8 mouse cellular contexts compared by ENCODE assay signal in genomic region chr8:110931176-110931939, GRCm38 (mm10). TPM values are rescaled to one million over a fixed set of nuclear protein-coding genes. Genes with fewer than 3 reads are reported as not detected.
DNase-seq lines count a peak whose midpoint lies in the region; ATAC-seq and TF ChIP-seq lines count a peak whose summit lies in the region.

No protein-coding gene starts in this region.

- peaks cover 50% of the 10 kb centered on the region for H3K4me1 ChIP-seq in heart, embryonic 12.5 days (replicated peaks)
- H3K4me1 ChIP-seq in limb, embryonic 15.5 days, result peaks cover 13% of the 10 kb centered on the region
- peaks cover 19% of the 10 kb centered on the region for H3K4me1 ChIP-seq in thymus, adult 2 months (replicated peaks; ENCODE audit: control insufficient read depth, insufficient read depth, low read length)

- H3K9me3 ChIP-seq in heart, embryonic 12.5 days (replicated peaks), result no peaks in the 10 kb centered on the region
- H3K9me3 ChIP-seq in limb, embryonic 15.5 days, result no peaks in the 10 kb centered on the region

- TF ChIP-seq CTCF in thymus, adult 2 months (IDR thresholded peaks at IDR 0.05; ENCODE audit: borderline replicate concordance, control insufficient read depth, extremely low read depth, insufficient read depth, low read length, poor library complexity), result no peak

- peak; percentile 83 for ATAC-seq in heart, embryonic 12.5 days (ENCODE audit: insufficient number of reproducible peaks, low FRiP score)
- ATAC-seq in limb, embryonic 15.5 days (ENCODE audit: insufficient number of reproducible peaks, low FRiP score, low TSS enrichment, low read depth), result 0 out of 2 replicates have a peak, but pooled peaks have one; percentile 26

- TF ChIP-seq POLR2A in thymus, adult 2 months (IDR thresholded peaks at IDR 0.05; ENCODE audit: control insufficient read depth, extremely low read depth, insufficient read depth, low read length, poor library complexity), result no peak

- 38% methylated on average over 12 of the region's 12 CpGs for WGBS in heart, embryonic 12.5 days
- WGBS in limb, embryonic 15.5 days, result 72% methylated on average over 12 of the region's 12 CpGs
- WGBS in thymus, adult 2 months, result 69% methylated on average over 12 of the region's 12 CpGs

- no peaks in the 10 kb centered on the region for H3K27me3 ChIP-seq in heart, embryonic 12.5 days (replicated peaks)
- no peaks in the 10 kb centered on the region for H3K27me3 ChIP-seq in limb, embryonic 15.5 days
- no peaks in the 10 kb centered on the region for H3K27me3 ChIP-seq in thymus, adult 2 months (ENCODE audit: control insufficient read depth, insufficient read depth, low read length)

- H3K27ac ChIP-seq in heart, embryonic 12.5 days (ENCODE audit: poor library complexity, severe bottlenecking), result peak overlapping the region; percentile 64
- no peak overlapping the region for H3K27ac ChIP-seq in limb, embryonic 15.5 days
- H3K27ac ChIP-seq in thymus, adult 2 months (ENCODE audit: control insufficient read depth, insufficient read depth, low read length), result no peak overlapping the region

- peak; percentile 29 for DNase-seq in right cerebral cortex, postnatal 14 days
- no peak for DNase-seq in right cerebral cortex, postnatal 4 days
- DNase-seq in cerebellum, postnatal 10 days, result peak; percentile 81
- peak; percentile 63 for DNase-seq in ovary, postnatal 14 days (ENCODE audit: low spot score)
- no peak for DNase-seq in layer of hippocampus, adult 8-10 months (ENCODE audit: low spot score in 2 of 2)
- no peak for DNase-seq in thymus, adult 2 months

- peak overlapping the region; percentile 26 for H3K4me2 ChIP-seq in heart, embryonic 12.5 days
- no peak overlapping the region for H3K4me2 ChIP-seq in limb, embryonic 15.5 days

- H3K36me3 ChIP-seq in heart, embryonic 12.5 days, result no peaks in the 10 kb centered on the region
- peaks cover 14% of the 10 kb centered on the region for H3K36me3 ChIP-seq in limb, embryonic 15.5 days
- H3K36me3 ChIP-seq in thymus, adult 2 months (ENCODE audit: control insufficient read depth, insufficient read depth, low read length), result no peaks in the 10 kb centered on the region

- H3K9ac ChIP-seq in heart, embryonic 12.5 days, result no peak overlapping the region
- H3K9ac ChIP-seq in limb, embryonic 15.5 days, result no peak overlapping the region

- no peak overlapping the region for H3K4me3 ChIP-seq in heart, embryonic 12.5 days
- H3K4me3 ChIP-seq in limb, embryonic 15.5 days, result no peak overlapping the region
- H3K4me3 ChIP-seq in thymus, adult 2 months (ENCODE audit: control insufficient read depth, insufficient read depth, low read length), result no peak overlapping the region

RNA-seq across cellular contexts. Expression of gene St3gal2, which starts 11.6 kb away (rescaled TPM):
- 27.1 and 27.6 TPM in 2 replicates for polyA plus RNA-seq in heart, embryonic 12.5 days (2016; fragmentation: Nextera tagmentation; extraction: Ambion mirVana)
- polyA plus RNA-seq in limb, embryonic 15.5 days (2015; fragmentation: Nextera tagmentation; extraction: Ambion mirVana), result 29.6 and 32.6 TPM in 2 replicates
- 100 to 1,000 TPM in 1 of 4 experiments, 10 to 100 TPM in 3; 89.2 to 101 (median 95.3) TPM for total RNA-seq in layer of hippocampus, adult 8-10 months (2022)
- 21.7 and 22.1 TPM in 2 replicates for polyA plus RNA-seq in thymus, adult 2 months (2012; rRNA removed)

RNA-seq across cellular contexts. Expression of gene Fuk, which starts 29.1 kb away (rescaled TPM):
- 10.0 and 10.2 TPM in 2 replicates for polyA plus RNA-seq in heart, embryonic 12.5 days (2016; fragmentation: Nextera tagmentation; extraction: Ambion mirVana)
- 10.9 and 12.2 TPM in 2 replicates for polyA plus RNA-seq in limb, embryonic 15.5 days (2015; fragmentation: Nextera tagmentation; extraction: Ambion mirVana)
- total RNA-seq in layer of hippocampus, adult 8-10 months (2022), result 10 to 100 TPM; 20.7 to 26.7 (median 24.4) TPM
- polyA plus RNA-seq in thymus, adult 2 months (2012; rRNA removed), result 22.1 and 22.4 TPM in 2 replicates

Comparison
In these comparisons a context has a peak if more than half of its experiments do, and no peak if none do; other contexts are left out.
1. DNase-seq: peak in right cerebral cortex, postnatal 14 days (single experiment), cerebellum, postnatal 10 days (2 of 2) and ovary, postnatal 14 days (single experiment); none in right cerebral cortex, postnatal 4 days (single experiment), layer of hippocampus, adult 8-10 months (0 of 2) and thymus, adult 2 months (single experiment).